Mouse (Mus musculus) liver, postnatal 0 days (tissue): ENCODE measurements at regions not wholly inside any gene's neighbourhood (a gene's known extent, or its start where the extent isn't known, plus 50 kb on each side); places are given as distances from the start of the nearest gene placed in this dataset.

Experiments
- CTCF ChIP-seq: sonication (generic); IDR thresholded peaks from 2 replicates; pipeline ENCODE4 v1.5.1; 2016; ENCODE audit warnings: antibody characterized with exemption, low read depth
- EP300 ChIP-seq: IDR thresholded peaks from 2 replicates; pipeline ENCODE4 v1.6.1; 2016; ENCODE audit warnings: antibody characterized with exemption, low read depth, mild to moderate bottlenecking

- TF ChIP-seq CTCF (no peak), EP300 (no peak)
Measured at GRCm38 (mm10) chr2:8825406-8825805, 1055.6 kb upstream of the 4930412O13Rik start.
